Mouse (Mus musculus): Measurements from ENCODE around the gene Mt4. TPM values are rescaled to one million over a fixed set of nuclear protein-coding genes. Genes with fewer than 3 reads are reported as not detected.

The Mt4 gene
- polyA plus RNA-seq, 1 experiment: not detected

- H3K27ac ChIP-seq (ENCODE audit: control insufficient read depth, insufficient read depth, low read depth, low read length): no peak overlapping the region
- H3K4me1 ChIP-seq (ENCODE audit: control insufficient read depth, insufficient read depth, low read length): no peaks in the 10 kb centered on the region; the same call in 1 of the 2 replicates
- H3K27me3 ChIP-seq (ENCODE audit: control insufficient read depth, insufficient read depth, low read length): no peaks in the 10 kb centered on the region
- no peak overlapping the region for H3K4me3 ChIP-seq (ENCODE audit: control insufficient read depth, low read depth, low read length)
- no peaks in the 10 kb centered on the region for H3K36me3 ChIP-seq (ENCODE audit: control insufficient read depth, insufficient read depth, low read length)
- TF ChIP-seq POLR2A (IDR thresholded peaks at IDR 0.05; ENCODE audit: control insufficient read depth, low read depth, low read length) (no peak), CTCF (IDR thresholded peaks at IDR 0.05; ENCODE audit: control insufficient read depth, insufficient read depth, insufficient replicate concordance, low read depth, low read length) (no peak)
Measured at GRCm38 (mm10) chr8:94104146-94104545, 32.9 kb upstream of the Mt4 start.

DNA sequence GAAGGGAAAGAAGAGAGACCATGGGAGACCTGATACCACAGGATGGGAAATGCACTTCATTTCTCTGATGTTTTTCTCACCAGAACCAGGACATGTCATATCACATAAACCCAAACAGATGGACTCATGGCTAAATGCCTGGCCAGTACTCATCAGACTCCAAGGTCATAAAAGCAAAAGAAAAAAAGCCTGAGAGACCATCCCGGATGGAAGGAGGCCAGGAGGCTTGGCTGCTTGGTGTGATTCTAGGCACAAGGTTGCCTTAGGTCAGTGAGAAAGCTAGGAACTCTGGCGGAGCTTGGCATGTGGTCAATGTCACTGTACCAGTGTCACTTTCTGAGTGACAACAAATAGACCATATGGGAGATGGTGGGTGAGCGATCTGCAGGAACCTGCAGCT, 29.1 kb upstream of the Mt4 start:
- H3K4me3 ChIP-seq (ENCODE audit: control insufficient read depth, low read depth, low read length): no peak overlapping the region
- no peak for TF ChIP-seq CTCF (IDR thresholded peaks at IDR 0.05; ENCODE audit: control insufficient read depth, insufficient read depth, insufficient replicate concordance, low read depth, low read length)
- no peak for TF ChIP-seq POLR2A (IDR thresholded peaks at IDR 0.05; ENCODE audit: control insufficient read depth, low read depth, low read length)
- no peaks in the 10 kb centered on the region for H3K27me3 ChIP-seq (ENCODE audit: control insufficient read depth, insufficient read depth, low read length)
- no peaks in the 10 kb centered on the region for H3K4me1 ChIP-seq (ENCODE audit: control insufficient read depth, insufficient read depth, low read length)
- no peaks in the 10 kb centered on the region for H3K36me3 ChIP-seq (ENCODE audit: control insufficient read depth, insufficient read depth, low read length)
- H3K27ac ChIP-seq (ENCODE audit: control insufficient read depth, insufficient read depth, low read depth, low read length): no peak overlapping the region

GRCm38 (mm10) chr8:94109396-94109795, 27.6 kb upstream of the Mt4 start:
- H3K4me1 ChIP-seq (ENCODE audit: control insufficient read depth, insufficient read depth, low read length): no peaks in the 10 kb centered on the region
- no peaks in the 10 kb centered on the region for H3K27me3 ChIP-seq (ENCODE audit: control insufficient read depth, insufficient read depth, low read length)
- TF ChIP-seq POLR2A (IDR thresholded peaks at IDR 0.05; ENCODE audit: control insufficient read depth, low read depth, low read length): no peak
- TF ChIP-seq CTCF (IDR thresholded peaks at IDR 0.05; ENCODE audit: control insufficient read depth, insufficient read depth, insufficient replicate concordance, low read depth, low read length): no peak
- no peak overlapping the region for H3K27ac ChIP-seq (ENCODE audit: control insufficient read depth, insufficient read depth, low read depth, low read length)
- no peaks in the 10 kb centered on the region for H3K36me3 ChIP-seq (ENCODE audit: control insufficient read depth, insufficient read depth, low read length)
- no peak overlapping the region for H3K4me3 ChIP-seq (ENCODE audit: control insufficient read depth, low read depth, low read length)

DNA sequence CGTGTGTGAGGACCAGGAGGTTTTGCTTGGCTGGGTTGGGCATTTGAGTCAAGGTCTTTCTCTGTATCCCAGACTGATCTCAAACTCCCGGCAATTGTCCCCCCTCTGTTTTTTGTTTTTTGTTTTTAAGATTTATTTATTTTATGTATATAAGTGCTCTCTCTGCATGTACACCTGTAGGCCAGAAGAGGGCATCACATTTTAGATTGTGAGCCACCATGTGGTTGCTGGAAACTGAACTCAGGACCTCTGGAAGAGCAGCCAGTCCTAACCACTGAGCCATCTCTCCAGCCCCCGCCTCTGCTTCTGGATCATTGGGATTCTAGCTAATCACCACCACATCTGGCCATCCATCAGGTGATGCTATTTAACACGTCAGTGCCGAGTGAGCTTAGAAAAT, 27.2 kb upstream of the Mt4 start:
- no peak for TF ChIP-seq CTCF (IDR thresholded peaks at IDR 0.05; ENCODE audit: control insufficient read depth, insufficient read depth, insufficient replicate concordance, low read depth, low read length)
- no peak for TF ChIP-seq POLR2A (IDR thresholded peaks at IDR 0.05; ENCODE audit: control insufficient read depth, low read depth, low read length)

DNA sequence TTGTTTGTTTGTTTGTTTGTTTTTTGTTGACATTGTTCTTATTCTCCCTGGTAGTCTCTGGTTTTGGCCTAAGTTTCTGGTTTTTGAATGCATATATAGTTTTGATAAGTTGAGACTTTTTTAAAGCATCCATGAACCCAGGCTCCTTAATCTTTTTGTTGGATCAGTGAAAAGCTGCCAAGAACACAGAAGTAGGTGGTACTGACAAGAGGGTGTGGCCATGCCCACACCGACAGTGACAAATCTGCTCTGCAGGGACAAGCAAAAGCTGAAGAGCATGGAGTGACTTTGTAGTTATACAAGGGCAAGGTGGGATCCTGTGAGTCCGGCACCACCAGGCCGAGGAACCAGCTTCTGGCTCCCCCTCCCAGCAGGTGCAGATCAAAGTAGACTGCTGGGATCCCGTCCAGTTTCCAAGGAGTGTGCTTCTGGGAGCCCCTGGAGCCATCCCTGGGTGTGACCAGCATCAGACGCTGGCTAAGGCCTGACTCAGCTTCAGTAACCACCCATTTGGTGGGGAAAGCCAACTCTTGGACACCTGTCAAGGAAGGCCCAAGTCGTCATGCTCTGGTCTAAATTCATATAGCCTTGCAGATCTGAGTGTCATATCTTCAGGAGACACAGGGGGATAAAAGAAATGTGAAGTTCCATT, 26.3 kb upstream of the Mt4 start:
- no peaks in the 10 kb centered on the region for H3K27me3 ChIP-seq (ENCODE audit: control insufficient read depth, insufficient read depth, low read length)
- H3K36me3 ChIP-seq (ENCODE audit: control insufficient read depth, insufficient read depth, low read length): no peaks in the 10 kb centered on the region
- H3K4me3 ChIP-seq (ENCODE audit: control insufficient read depth, low read depth, low read length): no peak overlapping the region
- H3K4me1 ChIP-seq (ENCODE audit: control insufficient read depth, insufficient read depth, low read length): no peaks in the 10 kb centered on the region
- TF ChIP-seq POLR2A (IDR thresholded peaks at IDR 0.05; ENCODE audit: control insufficient read depth, low read depth, low read length): no peak
- TF ChIP-seq CTCF (IDR thresholded peaks at IDR 0.05; ENCODE audit: control insufficient read depth, insufficient read depth, insufficient replicate concordance, low read depth, low read length): no peak
- no peak overlapping the region for H3K27ac ChIP-seq (ENCODE audit: control insufficient read depth, insufficient read depth, low read depth, low read length)

More for the DNA sequence above, 27.2 kb upstream of the Mt4 start:
- H3K27ac ChIP-seq (ENCODE audit: control insufficient read depth, insufficient read depth, low read depth, low read length): no peak overlapping the region
- H3K4me3 ChIP-seq (ENCODE audit: control insufficient read depth, low read depth, low read length): no peak overlapping the region
- no peaks in the 10 kb centered on the region for H3K4me1 ChIP-seq (ENCODE audit: control insufficient read depth, insufficient read depth, low read length)
- no peaks in the 10 kb centered on the region for H3K27me3 ChIP-seq (ENCODE audit: control insufficient read depth, insufficient read depth, low read length)
- H3K36me3 ChIP-seq (ENCODE audit: control insufficient read depth, insufficient read depth, low read length): no peaks in the 10 kb centered on the region

DNA sequence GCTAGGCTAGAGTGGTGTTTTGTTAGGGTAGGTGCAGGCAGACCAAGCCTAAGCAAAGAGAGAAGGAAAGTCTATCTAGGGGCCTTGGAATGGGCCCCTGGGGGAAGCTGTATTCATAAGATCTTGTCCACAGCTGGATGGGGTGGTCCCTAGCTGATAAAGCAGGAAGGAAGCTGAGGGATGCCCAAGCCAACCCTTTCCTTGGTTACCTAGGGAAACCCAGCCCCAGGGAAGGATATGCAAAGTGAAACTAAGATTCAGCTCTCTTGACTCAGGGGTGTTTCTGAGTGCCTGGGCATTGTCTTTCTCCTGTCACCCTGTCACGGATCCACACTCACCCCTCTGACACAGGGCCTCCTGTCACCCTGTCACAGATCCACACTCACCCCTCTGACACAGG, 23.6 kb upstream of the Mt4 start:
- Histone ChIP-seq H3K4me1 (ENCODE audit: control insufficient read depth, insufficient read depth, low read length) (no peaks in the 10 kb centered on the region), H3K36me3 (ENCODE audit: control insufficient read depth, insufficient read depth, low read length) (no peaks in the 10 kb centered on the region), H3K27me3 (ENCODE audit: control insufficient read depth, insufficient read depth, low read length) (no peaks in the 10 kb centered on the region), H3K27ac (ENCODE audit: control insufficient read depth, insufficient read depth, low read depth, low read length) (no peak overlapping the region), H3K4me3 (ENCODE audit: control insufficient read depth, low read depth, low read length) (no peak overlapping the region)
- TF ChIP-seq POLR2A (IDR thresholded peaks at IDR 0.05; ENCODE audit: control insufficient read depth, low read depth, low read length) (no peak), CTCF (IDR thresholded peaks at IDR 0.05; ENCODE audit: control insufficient read depth, insufficient read depth, insufficient replicate concordance, low read depth, low read length) (no peak)

DNA sequence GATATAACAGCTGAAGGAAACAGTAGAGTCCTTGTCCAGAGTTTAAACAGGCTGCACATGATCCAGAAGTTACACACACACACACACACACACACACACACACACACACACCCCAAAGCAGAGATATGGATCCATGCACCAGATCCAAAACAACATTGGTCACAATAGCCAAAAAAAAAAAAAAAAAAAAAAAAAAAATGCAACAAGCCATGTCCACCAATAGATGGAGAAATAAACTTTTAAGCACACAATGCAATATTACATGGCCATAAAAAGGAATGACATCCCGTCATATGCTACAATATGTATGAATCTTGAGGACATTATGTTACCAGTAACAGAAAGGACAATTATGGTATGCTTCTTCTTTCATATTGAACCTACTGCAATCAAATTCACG, 23.0 kb upstream of the Mt4 start:
- no peak overlapping the region for H3K27ac ChIP-seq (ENCODE audit: control insufficient read depth, insufficient read depth, low read depth, low read length)
- no peak overlapping the region for H3K4me3 ChIP-seq (ENCODE audit: control insufficient read depth, low read depth, low read length)
- H3K4me1 ChIP-seq (ENCODE audit: control insufficient read depth, insufficient read depth, low read length): no peaks in the 10 kb centered on the region
- no peaks in the 10 kb centered on the region for H3K36me3 ChIP-seq (ENCODE audit: control insufficient read depth, insufficient read depth, low read length)
- H3K27me3 ChIP-seq (ENCODE audit: control insufficient read depth, insufficient read depth, low read length): no peaks in the 10 kb centered on the region
- no peak for TF ChIP-seq CTCF (IDR thresholded peaks at IDR 0.05; ENCODE audit: control insufficient read depth, insufficient read depth, insufficient replicate concordance, low read depth, low read length)
- TF ChIP-seq POLR2A (IDR thresholded peaks at IDR 0.05; ENCODE audit: control insufficient read depth, low read depth, low read length): no peak

All from testis, adult 2 months (tissue).